Mouse (Mus musculus) heart, postnatal 36 days (tissue): ENCODE data around the gene Ptch2. TPM values are rescaled to one million over a fixed set of nuclear protein-coding genes. Genes with fewer than 3 reads are reported as not detected.

Experiments used
- DNase-seq, 2 experiments: peaks; one replicate each; pipeline ENCODE4 v3.0.0; 2021 to 2022
- intact Hi-C: fragments of 180-260 bp; cut with DNase I; formaldehyde crosslinking; loops from one replicate; pipeline ENCODE4 v1.15.1; 2025
- total RNA-seq, 2 experiments: library from RNA; stranded (reverse); gene quantifications; 2 replicates each; pipeline ENCODE4 v1.2.3; 2021

The Ptch2 gene
- total RNA-seq, 2 experiments from 2014 or later: 1.3 to 2.3 TPM

- intact Hi-C loops: loop anchor here (2.0 kb wide), 1 partner anchor 38 kb away; no protein-coding TSS in a partner anchor
- peak; percentile 25 to 53 for DNase-seq
Observed at GRCm38 (mm10) chr4:117101218-117101617, 5.3 kb downstream of the Ptch2 start.

GRCm38 (mm10) chr4:117104672-117105071 lies 8.8 kb downstream of the Ptch2 start:
- intact Hi-C loops: no loop called here
- DNase-seq: no peak

DNA sequence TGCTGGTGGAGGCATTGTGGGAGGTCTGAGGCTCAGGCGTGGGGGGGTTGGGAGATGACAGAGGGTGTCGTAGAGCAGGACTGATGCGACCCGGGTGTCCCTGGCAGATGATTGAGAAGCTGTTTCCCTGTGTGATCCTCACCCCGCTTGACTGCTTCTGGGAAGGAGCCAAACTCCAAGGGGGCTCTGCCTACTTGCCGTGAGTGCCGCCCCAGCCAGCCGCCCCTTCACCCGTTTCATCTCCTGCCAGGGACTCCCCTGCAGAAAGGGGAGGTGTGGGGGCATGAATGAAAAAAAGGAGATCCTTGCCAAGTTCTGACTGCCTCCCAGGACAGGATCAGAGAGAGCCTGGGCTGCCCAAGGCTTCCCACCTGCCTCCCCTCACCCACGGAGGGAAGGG lies 9.3 kb downstream of the Ptch2 start:
- no peak for DNase-seq
- intact Hi-C loops: no loop called here

DNA sequence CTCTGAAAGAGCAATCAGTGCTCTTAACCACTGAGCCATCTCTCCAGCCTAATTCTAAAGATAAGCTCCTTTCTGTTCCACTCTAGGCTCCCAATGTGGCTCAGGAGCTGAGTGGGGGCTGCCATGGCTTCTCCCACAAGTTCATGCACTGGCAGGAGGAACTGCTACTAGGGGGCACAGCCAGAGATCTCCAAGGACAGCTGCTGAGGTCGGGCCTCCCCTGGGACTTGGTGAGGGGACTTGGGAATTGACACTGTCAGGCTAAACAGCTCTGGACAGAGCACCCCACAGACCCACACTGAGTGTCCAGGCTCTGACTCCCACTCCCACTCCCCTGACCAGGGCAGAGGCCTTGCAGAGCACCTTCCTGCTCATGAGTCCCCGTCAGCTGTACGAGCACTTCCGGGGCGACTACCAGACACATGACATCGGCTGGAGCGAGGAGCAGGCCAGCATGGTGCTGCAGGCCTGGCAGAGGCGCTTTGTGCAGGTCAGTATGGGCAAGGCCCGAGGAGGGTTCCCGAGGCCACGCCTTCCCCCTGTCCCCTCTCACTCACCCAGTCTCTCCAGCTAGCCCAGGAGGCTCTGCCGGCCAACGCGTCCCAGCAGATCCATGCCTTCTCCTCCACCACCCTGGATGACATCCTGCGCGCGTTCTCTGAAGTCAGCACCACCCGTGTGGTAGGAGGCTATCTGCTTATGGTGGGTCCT lies 12.1 kb downstream of the Ptch2 start:
- intact Hi-C loops: no loop called here
- no peak for DNase-seq

DNA sequence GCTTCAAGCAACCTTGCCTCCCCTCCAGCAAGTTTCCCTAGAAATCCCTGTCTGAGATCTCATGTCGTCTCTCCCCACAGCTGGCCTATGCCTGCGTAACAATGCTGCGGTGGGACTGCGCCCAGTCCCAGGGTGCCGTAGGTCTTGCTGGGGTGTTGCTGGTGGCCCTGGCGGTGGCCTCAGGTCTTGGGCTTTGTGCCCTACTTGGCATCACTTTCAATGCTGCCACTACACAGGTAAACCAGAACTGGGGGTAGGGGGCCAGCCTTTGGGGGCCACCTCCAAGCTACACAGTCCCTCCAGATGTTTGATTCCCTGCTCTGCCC lies 12.6 kb downstream of the Ptch2 start:
- no peak for DNase-seq
- intact Hi-C loops: no loop called here

DNA sequence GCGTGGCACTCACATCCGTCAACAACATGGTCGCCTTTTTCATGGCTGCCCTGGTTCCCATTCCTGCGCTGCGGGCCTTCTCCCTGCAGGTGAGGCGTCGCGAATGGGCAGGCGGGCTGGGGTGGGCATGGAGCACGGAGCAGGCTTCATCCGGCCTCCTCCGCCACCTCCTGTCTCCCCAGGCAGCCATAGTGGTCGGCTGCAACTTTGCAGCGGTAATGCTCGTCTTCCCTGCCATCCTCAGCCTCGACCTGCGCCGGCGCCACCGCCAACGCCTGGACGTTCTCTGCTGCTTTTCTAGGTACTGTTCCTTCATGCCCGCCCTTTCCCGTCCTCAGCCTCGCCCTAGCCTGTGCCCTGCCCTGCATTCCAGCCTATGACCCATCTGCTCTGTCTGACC lies 13.5 kb downstream of the Ptch2 start:
- intact Hi-C loops: no loop called here
- DNase-seq: no peak

DNA sequence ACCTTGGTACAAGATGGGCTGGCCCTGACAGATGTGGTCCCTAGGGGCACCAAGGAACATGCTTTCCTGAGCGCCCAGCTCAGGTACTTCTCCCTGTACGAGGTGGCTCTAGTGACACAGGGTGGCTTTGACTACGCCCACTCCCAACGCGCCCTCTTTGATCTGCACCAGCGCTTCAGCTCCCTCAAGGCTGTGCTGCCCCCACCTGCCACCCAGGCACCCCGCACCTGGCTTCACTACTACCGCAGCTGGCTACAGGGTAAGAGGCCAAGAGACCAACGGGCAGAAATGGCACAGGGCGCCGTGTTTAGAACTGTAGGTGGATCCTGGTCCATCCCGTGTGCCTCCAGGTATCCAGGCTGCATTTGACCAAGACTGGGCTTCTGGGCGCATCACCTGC lies 14.4 kb downstream of the Ptch2 start:
- DNase-seq: no peak
- intact Hi-C loops: no loop called here

- no peak for DNase-seq
- intact Hi-C loops: no loop called here
Observed at GRCm38 (mm10) chr4:117110985-117111384, 15.1 kb downstream of the Ptch2 start.

GRCm38 (mm10) chr4:117113237-117113636 lies 17.4 kb downstream of the Ptch2 start:
- intact Hi-C loops: no loop called here
- no peak for DNase-seq

DNA sequence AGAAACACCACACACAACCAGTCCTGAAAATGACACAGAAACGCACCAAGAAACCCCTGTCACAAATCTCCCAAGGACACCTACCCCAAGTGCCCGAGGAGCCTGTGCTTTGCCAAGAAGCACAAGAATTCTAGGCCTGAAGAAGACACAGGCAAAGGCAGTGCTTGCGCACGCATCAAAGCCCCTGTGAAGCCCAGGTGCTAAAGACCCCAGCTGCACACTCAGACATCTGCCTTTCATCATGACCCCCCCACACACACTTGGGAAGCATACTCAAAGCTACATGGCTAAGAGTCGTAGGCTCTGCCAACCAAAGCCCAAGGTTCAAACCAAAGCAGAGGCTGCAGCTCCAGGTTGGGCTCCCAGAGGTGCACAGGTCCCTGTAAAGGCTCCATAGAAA lies 19.7 kb downstream of the Ptch2 start:
- intact Hi-C loops: no loop called here
- no peak for DNase-seq

- no peak for DNase-seq
- intact Hi-C loops: no loop called here
Observed at GRCm38 (mm10) chr4:117117931-117118330, 22.1 kb downstream of the Ptch2 start.

- no peak for DNase-seq
- intact Hi-C loops: loop anchor here (2.0 kb wide), 1 partner anchor 19 kb away; no protein-coding TSS in a partner anchor
Observed at GRCm38 (mm10) chr4:117119636-117120035, 23.8 kb downstream of the Ptch2 start.

- intact Hi-C loops: loop anchor here (2.0 kb wide), 1 partner anchor 19 kb away; no protein-coding TSS in a partner anchor
Observed at GRCm38 (mm10) chr4:117120052-117120444, 24.2 kb downstream of the Ptch2 start.

DNA sequence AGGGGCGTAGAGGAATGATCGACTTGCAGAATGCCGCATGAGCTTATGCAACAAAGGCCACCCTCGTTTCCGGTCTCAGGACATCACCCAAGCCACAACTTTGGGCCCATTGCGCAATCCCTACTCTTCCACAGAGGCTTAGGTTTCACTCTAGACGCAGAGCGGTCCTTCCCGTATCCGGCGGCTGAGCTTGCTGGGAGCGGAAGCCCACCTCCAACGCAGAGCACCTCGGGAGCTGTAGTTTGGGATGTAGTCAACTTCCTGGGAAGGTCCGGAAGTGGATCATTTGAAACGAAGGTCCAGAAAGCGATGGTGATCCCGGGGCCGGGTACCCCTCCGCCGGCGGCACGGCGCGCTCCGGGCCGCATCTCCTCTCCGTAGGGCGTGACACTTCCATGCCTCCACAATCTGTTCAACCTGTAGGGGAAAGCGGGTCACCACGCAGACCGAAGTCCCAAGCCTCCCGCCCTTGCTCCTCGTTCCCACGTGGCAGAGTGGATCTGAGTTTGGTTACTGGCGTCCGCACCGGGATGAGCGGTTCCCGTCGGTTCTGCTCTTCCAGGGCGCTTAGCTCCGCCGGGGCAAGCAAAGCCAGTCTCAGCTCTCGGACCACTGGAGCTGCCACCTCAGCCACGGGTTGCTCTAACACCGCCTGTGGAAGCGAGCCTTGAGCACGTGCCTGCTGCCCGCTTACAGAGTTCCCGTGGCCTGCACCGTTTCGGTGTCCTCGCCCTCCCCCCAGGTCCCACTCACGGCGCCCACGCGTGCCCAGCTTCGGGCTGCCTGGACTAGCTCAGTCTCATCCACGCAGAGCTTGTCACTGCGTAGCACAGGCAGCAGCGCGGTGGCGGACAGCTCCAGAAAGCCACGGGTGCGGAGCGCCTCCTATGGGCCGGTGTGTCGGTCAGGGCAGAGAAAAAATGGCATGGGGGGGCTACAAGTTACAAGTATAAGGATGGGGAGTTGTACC lies 24.9 kb downstream of the Ptch2 start:
- DNase-seq: peak; percentile 91
- intact Hi-C loops: loop anchor here (2.0 kb wide), 1 partner anchor 18 kb away; no protein-coding TSS in a partner anchor

More at GRCm38 (mm10) chr4:117120052-117120444, 24.2 kb downstream of the Ptch2 start:
- no peak for DNase-seq

GRCm38 (mm10) chr4:117122209-117122608 lies 26.3 kb downstream of the Ptch2 start:
- intact Hi-C loops: no loop called here
- DNase-seq: no peak

DNA sequence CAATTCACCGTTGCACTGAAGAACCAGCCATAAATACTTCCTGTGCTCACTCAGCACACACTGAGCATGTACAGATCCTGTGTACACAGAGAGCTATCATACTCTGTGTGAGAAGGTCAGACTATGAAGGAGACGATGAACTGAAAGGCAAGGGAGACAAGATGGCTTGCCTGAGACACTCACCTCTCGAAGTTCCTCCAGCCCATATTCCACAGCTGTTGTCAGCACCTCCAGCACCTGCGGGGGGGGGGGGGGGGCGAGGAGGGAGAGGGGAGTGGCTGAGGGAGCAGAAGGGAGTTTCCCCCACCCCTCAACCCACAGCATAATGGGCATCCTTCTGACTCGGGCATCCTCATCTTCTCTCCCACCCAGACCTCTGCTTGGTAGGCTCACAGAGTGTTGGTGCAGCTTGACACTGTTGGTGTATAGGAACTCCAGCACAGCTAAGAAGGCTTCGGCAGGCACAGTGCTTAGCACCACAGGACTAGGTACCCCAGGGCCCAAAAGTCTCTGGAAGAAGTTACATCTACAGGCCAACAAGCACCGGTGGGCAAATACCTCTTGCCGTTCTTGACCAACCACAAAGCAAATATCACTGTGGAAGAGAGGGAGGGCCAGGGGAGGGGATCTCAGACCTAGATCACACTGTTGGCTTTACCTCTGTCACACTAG lies 27.8 kb downstream of the Ptch2 start:
- intact Hi-C loops: no loop called here
- no peak for DNase-seq

DNA sequence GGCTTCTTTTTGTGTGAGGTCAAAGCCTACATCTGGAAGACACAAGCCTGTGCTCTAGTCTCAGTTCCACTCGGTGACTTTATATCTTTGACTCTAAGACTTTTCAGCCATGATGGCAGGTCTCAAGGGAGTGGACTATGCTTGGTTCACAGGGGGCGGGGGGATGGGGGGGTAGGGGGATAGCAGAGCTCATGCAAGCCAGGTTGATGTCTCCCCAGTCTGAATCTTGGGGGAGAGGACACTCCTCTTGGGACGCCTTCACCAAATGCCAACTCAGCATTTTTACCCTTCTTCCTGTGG lies 28.3 kb downstream of the Ptch2 start:
- intact Hi-C loops: no loop called here
- no peak for DNase-seq

DNA sequence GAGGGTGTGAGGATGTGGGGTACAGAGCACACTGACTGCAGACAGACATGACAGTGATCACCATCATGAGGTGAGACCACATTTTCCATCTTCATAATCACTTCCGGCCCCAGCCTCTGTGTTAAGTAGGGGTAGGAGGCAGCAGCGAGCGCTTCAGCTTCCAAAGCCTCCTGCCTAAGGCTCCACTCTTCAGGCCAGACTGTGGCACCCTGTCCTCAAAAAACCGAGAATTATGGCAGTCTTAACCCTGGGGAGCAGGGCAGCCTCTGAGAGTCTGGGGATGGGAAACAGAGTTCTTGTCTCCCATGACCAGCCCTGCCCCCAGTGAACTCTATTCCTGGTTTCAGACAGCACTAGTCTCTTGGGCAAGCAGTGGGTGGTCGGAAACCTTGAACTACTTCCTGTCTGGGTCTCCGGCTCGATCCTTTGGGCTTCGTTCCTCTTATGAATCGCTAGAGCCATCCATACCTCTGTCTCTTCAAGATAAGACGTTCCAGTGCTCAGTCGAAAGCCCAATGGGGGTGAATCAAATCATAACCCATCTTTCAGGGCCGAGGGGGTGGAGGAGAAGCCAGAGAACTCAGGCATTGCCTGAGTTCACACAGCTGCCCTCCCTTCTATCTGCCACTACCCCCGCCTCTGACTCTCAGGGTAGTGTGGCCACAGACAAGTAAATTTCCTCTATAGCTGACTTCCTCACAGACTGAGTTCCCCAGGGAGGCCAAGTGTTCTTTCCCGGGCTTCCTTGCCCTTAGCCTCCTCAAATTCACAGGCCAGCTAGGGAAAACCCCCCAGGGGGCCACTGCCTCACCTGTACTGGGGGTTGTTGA lies 28.9 kb downstream of the Ptch2 start:
- DNase-seq: peak; percentile 40 to 66
- intact Hi-C loops: no loop called here

- intact Hi-C loops: no loop called here
- DNase-seq: peak; percentile 79 to 81
Observed at GRCm38 (mm10) chr4:117125348-117125909, 29.6 kb downstream of the Ptch2 start, which contains the start of gene Btbd19. TSS of gene Btbd19 (minus strand) at chr4:117125725.
